Mouse (Mus musculus) liver, embryonic 11.5 days (tissue): ENCODE measurements around the gene Reep3. TPM values are rescaled to one million over a fixed set of nuclear protein-coding genes. Genes with fewer than 3 reads are reported as not detected.
A peak's percentile ranks its signal among the peaks of the same experiment; 100 is the strongest.

Experiments
- ATAC-seq: fragments of 200-750 bp; cut with Nextera tagmentation; replicated peaks from 2 replicates; pipeline ENCODE4 v1.8.0; 2017; ENCODE audit warnings: moderate number of reproducible peaks, mild to moderate bottlenecking, moderate TSS enrichment, moderate library complexity; ENCODE audit not compliant: low FRiP score
- DNase-seq: peaks from one replicate; pipeline ENCODE4 v3.0.0-alpha.2; 2017; ENCODE audit warnings: low spot score
- H3K27ac ChIP-seq: fragments of 300-500 bp; sonication (generic); 2 replicates; pipeline ENCODE4 v1.5.1; 2014; ENCODE audit warnings: mild to moderate bottlenecking, low read depth, low read length, control low read depth
- H3K27me3 ChIP-seq: fragments of 300-500 bp; sonication (generic); replicated peaks from 2 replicates; pipeline ENCODE4 v1.6.1; 2014; ENCODE audit warnings: low read length, mixed read lengths; ENCODE audit not compliant: control insufficient read depth, insufficient read depth
- H3K36me3 ChIP-seq: fragments of 300-500 bp; sonication (generic); 2 replicates; pipeline ENCODE4 v1.6.1; 2014; ENCODE audit warnings: mild to moderate bottlenecking, low read length, moderate library complexity, mixed read lengths; ENCODE audit not compliant: control insufficient read depth, insufficient read depth
- H3K4me1 ChIP-seq: fragments of 300-500 bp; sonication (generic); replicated peaks from 2 replicates; pipeline ENCODE4 v1.6.1; 2014; ENCODE audit warnings: low read length, mixed read lengths; ENCODE audit not compliant: control insufficient read depth, insufficient read depth
- H3K4me2 ChIP-seq: fragments of 300-500 bp; sonication (generic); 2 replicates; pipeline ENCODE4 v1.6.1; 2014; ENCODE audit warnings: mild to moderate bottlenecking, control low read depth, moderate library complexity
- H3K4me3 ChIP-seq: fragments of 300-500 bp; sonication (generic); 2 replicates; pipeline ENCODE4 v1.5.1; 2014; ENCODE audit warnings: low read depth, low read length, control low read depth
- H3K9ac ChIP-seq: fragments of 300-500 bp; sonication (generic); 2 replicates; pipeline ENCODE4 v1.6.1; 2014; ENCODE audit warnings: low read depth, low read length, control low read depth
- H3K9me3 ChIP-seq: fragments of 300-500 bp; sonication (generic); 2 replicates; pipeline ENCODE4 v1.6.1; 2016; ENCODE audit warnings: low read length, inconsistent platforms, mixed read lengths; ENCODE audit not compliant: control insufficient read depth
- WGBS: fragments of 180-500 bp; shearing (Covaris S2); extraction: QIAGEN DNeasy Blood & Tissue Kit; methylation state at CpG from one replicate; pipeline ENCODE4 v1.1.7; 2014; 5-methylcytosine and 5-hydroxymethylcytosine counted together
- polyA plus RNA-seq: library from polyadenylated mRNA; unstranded; fragments of >200 nt; fragmentation: Nextera tagmentation; extraction: Ambion mirVana; gene quantifications from 2 replicates; pipeline ENCODE4 v1.2.1, GENCODE M21; 2014

Gene Reep3
- polyA plus RNA-seq, 1 experiment from 2014 or later = 11.5 TPM

DNA sequence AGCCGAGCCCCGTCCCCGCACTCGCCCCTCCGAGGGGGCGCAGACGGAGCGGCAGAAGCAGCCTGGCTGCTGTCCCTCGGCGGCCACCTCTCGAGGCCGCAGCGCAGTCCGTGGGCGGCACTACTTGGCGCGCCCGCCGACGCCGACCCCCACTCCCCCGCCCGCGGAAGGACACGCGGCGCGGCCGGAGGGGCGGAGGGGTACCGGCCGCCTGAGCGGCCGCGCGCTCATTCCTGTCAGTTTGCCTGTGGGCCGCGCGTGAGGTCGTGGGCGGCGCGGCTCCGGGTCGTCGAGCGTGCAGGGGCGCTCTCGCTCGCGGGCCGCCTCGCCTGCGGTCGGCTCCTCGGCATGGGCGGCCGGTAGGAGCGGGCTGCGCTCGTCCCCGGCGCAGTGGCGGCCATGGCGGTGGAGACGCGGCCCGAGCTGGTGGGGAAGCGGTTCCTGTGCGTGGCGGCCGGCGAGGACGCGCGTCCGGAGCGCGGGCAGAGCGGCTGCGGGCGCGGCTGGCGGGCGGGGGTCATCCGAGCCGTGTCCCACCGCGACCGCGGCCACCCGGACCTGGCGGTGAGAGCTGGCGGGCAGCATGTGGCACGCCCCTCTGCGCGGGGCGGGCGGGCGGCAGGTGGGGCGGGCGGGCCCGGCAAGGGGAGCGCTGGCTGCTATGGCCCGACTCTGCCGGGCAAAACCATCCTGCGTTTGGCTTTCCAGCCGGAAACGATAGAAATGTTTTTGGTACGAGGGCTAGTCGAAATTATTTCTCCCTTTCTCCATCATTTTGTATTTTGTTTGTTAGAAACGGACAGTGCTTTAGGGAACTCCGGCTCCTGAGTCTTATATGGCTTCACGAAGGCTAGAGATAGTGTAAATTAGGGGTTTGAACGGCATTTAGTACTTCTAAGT lies 30.4 kb upstream of the Reep3 start:
- Histone ChIP-seq H3K27ac (peak overlapping the region; percentile 46; the same call in 1 of the 2 replicates), H3K9ac (peak overlapping the region; percentile 71)

DNA sequence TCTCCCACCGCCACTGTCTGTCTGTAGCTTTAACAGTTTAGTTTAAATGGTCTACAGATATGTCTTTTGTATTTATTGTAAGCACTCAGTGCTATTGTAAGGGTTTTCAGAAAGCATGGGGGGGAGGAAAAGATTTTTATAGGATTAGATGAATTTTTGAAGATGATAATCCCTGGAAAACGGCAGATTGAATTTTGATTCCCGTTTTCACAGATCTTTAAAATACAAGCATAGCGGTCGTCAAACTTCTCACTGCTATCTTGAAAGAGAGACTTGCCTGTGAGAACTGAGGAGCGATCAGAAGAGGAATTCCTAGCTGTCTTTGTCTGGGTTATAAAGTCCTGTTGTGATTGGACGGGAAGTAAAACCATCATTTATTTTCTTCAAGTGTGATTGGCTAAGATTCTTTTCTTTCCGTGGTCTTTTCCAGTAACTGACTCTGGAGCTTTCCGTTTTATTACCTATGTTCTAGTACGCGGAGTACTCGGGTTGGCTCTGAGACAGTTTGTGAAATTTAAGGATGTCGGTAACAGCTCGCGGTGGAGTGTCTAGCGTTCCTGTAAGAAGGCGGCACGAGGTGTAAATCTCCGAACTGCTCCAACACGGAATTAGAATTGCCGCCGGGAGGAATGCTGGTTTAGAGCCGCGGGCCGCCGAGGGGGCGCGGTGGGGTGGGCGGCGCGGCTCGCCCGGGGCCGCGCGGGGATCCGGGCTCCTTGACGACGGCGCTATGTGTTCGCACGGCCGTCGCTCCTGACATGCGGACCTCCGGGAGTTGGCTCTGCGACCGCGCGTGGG lies 29.5 kb upstream of the Reep3 start:
- peaks cover 6% of the 10 kb centered on the region; the same call in 1 of the 2 replicates for H3K4me1 ChIP-seq
- H3K4me3 ChIP-seq = peak overlapping the region; percentile 64
- no peaks in the 10 kb centered on the region for H3K36me3 ChIP-seq
- no peaks in the 10 kb centered on the region for H3K9me3 ChIP-seq
- peak overlapping the region; percentile 46; the same call in 1 of the 2 replicates for H3K27ac ChIP-seq
- peak overlapping the region; percentile 100 for H3K4me2 ChIP-seq
- DNase-seq = peak; percentile 55
- 2% methylated on average over 48 of the region's 50 CpGs for WGBS
- no peaks in the 10 kb centered on the region; the same call in 1 of the 2 replicates for H3K27me3 ChIP-seq
- peak overlapping the region; percentile 71 for H3K9ac ChIP-seq
- peak; percentile 32 for ATAC-seq

More for the DNA sequence above, 30.4 kb upstream of the Reep3 start:
- H3K4me1 ChIP-seq = peaks cover 8% of the 10 kb centered on the region; the same call in 1 of the 2 replicates
- DNase-seq (peak; percentile 59), ATAC-seq (peak; percentile 81)
- no peaks in the 10 kb centered on the region for H3K9me3 ChIP-seq
- peak overlapping the region; percentile 100 for H3K4me2 ChIP-seq
- H3K27me3 ChIP-seq = no peaks in the 10 kb centered on the region; the same call in 1 of the 2 replicates
- WGBS = under 1% methylated on average over 115 of the region's 115 CpGs
- H3K36me3 ChIP-seq = no peaks in the 10 kb centered on the region
- H3K4me3 ChIP-seq = peak overlapping the region; percentile 64

DNA sequence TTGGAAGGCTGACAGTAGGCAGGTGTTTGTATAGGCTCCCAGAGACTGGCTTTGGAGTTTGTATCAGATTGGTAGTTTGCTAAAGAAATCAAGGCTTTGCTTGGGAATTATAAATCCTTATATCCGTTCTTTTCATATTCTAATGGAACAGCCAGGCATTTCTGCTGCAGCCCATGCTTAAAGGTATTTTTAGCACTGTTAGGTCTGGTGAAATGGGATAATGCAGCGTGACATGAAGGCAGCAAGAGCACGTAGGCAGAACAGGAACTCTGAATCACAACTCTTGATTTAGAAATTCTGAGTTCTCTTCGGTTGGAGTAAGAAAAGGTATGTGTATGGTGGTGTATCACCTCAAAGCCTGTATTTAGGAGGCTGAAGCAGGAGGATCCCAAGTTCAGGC lies 27.4 kb upstream of the Reep3 start:
- Histone ChIP-seq H3K9ac (no peak overlapping the region), H3K27me3 (no peaks in the 10 kb centered on the region; the same call in 1 of the 2 replicates), H3K36me3 (no peaks in the 10 kb centered on the region), H3K4me3 (no peak overlapping the region), H3K4me1 (peaks cover 8% of the 10 kb centered on the region), H3K4me2 (no peak overlapping the region), H3K27ac (no peak overlapping the region), H3K9me3 (no peaks in the 10 kb centered on the region)
- WGBS = 72% methylated on average over 4 of the region's 4 CpGs
- ATAC-seq = no peak
- no peak for DNase-seq

DNA sequence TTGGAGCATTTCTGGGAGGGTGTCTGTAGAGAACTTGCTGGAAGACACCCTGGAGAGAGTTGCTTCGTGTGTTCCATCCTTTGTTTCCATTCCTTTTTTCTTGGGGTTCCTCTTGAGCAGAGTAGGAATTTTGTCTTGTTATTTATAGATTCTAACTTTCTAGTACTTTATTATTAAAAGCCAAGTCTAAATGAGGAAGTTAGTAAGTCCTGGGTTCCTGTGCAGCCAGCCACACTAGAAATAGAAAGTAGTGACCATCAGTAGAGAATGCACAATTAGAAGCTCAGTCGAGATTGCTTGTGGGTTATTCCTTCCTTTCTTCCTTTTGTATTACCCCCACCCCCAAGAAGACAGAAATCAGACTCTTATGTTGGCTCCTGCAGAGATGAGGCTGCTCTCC lies 27.0 kb upstream of the Reep3 start:
- Histone ChIP-seq H3K36me3 (no peaks in the 10 kb centered on the region), H3K9me3 (no peaks in the 10 kb centered on the region), H3K4me2 (no peak overlapping the region), H3K27ac (no peak overlapping the region), H3K27me3 (no peaks in the 10 kb centered on the region; the same call in 1 of the 2 replicates), H3K4me1 (peaks cover 8% of the 10 kb centered on the region), H3K4me3 (no peak overlapping the region), H3K9ac (no peak overlapping the region)
- WGBS = 47% methylated on average over 2 of the region's 2 CpGs
- ATAC-seq = no peak
- no peak for DNase-seq

DNA sequence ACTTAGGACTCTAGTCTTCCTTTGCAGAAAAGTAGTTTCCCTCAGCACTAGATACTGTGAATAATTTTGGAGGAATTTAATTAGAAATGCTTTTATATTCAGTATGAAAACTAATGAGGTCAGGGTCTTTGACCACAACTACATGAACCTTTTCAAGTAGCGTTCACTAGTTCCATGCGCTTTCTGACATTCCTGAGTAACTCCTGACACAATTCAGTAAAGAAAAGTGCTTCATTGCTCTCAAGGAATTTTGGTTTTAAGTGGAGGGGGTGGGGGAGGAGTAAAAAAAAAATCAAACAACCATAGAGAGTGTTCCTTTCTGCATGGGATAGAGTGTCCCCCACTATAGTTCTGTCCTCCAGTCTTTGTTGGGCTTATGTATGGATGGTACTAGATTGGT lies 23.9 kb upstream of the Reep3 start:
- no peaks in the 10 kb centered on the region for H3K27me3 ChIP-seq
- H3K9me3 ChIP-seq = no peaks in the 10 kb centered on the region
- no peak overlapping the region for H3K9ac ChIP-seq
- DNase-seq = no peak
- no peak overlapping the region for H3K4me3 ChIP-seq
- H3K36me3 ChIP-seq = no peaks in the 10 kb centered on the region
- no peak overlapping the region for H3K4me2 ChIP-seq
- H3K4me1 ChIP-seq = peaks cover 7% of the 10 kb centered on the region
- 85% methylated on average over 2 of the region's 2 CpGs for WGBS
- no peak for ATAC-seq
- no peak overlapping the region for H3K27ac ChIP-seq

DNA sequence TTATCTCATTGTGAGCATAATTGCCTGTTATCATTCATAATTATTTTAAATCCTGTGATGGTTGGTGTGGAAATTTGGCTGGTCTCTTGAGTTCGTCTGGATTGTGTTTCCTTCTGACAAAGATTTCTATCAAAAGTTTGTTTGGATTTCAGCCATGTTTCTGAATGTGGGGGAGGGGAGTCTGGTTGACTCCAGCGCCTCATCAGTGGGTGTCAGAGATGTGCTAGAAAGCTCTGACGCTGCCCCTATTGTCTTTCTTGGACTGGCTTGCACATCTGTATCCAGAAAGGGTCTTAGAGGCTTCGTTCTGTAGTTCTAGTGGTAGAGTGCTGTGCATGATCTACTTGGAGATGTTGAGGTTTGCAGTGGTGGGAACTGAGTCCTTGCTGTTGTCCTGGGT lies 23.4 kb upstream of the Reep3 start:
- no peak for ATAC-seq
- 57% methylated on average over 4 of the region's 4 CpGs for WGBS
- no peaks in the 10 kb centered on the region for H3K36me3 ChIP-seq
- H3K4me3 ChIP-seq = no peak overlapping the region
- H3K9me3 ChIP-seq = no peaks in the 10 kb centered on the region
- no peak for DNase-seq
- H3K4me1 ChIP-seq = peaks cover 8% of the 10 kb centered on the region
- no peaks in the 10 kb centered on the region for H3K27me3 ChIP-seq
- H3K9ac ChIP-seq = no peak overlapping the region
- H3K4me2 ChIP-seq = no peak overlapping the region
- no peak overlapping the region for H3K27ac ChIP-seq

DNA sequence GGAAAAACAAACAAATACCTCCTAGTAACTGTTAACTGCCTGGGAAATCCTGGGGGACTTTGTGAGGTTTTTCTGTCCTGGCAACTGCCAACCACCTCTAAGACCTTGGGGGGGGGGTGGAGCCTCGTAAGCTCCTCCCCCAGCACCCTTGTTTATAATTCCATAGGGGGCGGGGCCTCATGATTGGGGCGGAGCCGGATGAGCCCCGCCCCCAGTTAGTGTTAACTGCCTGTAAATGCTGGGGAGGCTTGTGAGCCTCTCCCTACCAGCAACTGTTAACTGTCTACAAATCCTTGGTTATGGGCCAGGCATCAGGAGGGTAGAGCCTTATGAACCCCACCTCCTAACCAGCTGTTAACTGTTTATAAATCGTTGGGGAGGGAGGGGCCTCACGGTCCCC lies 22.5 kb upstream of the Reep3 start:
- Histone ChIP-seq H3K4me1 (peaks cover 8% of the 10 kb centered on the region), H3K36me3 (no peaks in the 10 kb centered on the region; the same call in 1 of the 2 replicates), H3K4me3 (no peak overlapping the region), H3K9ac (no peak overlapping the region), H3K27me3 (no peaks in the 10 kb centered on the region), H3K9me3 (no peaks in the 10 kb centered on the region), H3K4me2 (no peak overlapping the region), H3K27ac (no peak overlapping the region)
- ATAC-seq (peak; percentile 32; the same call in 1 of the 2 replicates), DNase-seq (no peak)
- 52% methylated on average over 7 of the region's 7 CpGs for WGBS

DNA sequence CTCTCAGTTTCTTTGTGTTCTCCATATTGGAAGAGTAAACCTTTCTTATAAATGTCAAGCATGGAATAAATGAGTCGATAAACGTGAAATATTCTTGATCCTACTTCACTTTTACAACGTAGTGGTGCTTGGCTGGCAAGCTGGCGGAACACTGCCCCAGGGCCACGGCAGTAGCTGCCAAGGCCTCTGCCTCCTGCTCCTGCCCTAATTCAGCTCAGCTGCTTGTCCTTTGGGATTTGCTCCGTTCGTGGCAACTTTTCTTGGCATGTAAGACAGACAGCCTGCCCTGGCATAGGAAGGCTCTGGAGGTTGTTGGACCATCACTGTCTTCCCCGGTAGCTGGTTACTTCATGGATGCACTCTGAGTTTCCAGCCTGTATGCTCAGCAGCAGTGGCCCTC lies 19.5 kb upstream of the Reep3 start:
- Histone ChIP-seq H3K27me3 (no peaks in the 10 kb centered on the region), H3K4me2 (no peak overlapping the region), H3K9me3 (no peaks in the 10 kb centered on the region), H3K36me3 (no peaks in the 10 kb centered on the region; the same call in 1 of the 2 replicates), H3K4me1 (peaks cover 16% of the 10 kb centered on the region), H3K27ac (no peak overlapping the region), H3K9ac (no peak overlapping the region), H3K4me3 (no peak overlapping the region)
- 84% methylated on average over 8 of the region's 8 CpGs for WGBS
- DNase-seq (peak; percentile 28), ATAC-seq (no peak)
